Mouse (Mus musculus) G1E (cell line): ENCODE measurements around the gene Ecm1.

Source experiments
- CTCF ChIP-seq: IDR thresholded peaks from 2 replicates; pipeline ENCODE4 v1.5.1; 2012; ENCODE audit warnings: low read depth, low read length, inconsistent platforms, mixed read lengths
- GATA1 ChIP-seq: IDR thresholded peaks from 2 replicates; pipeline ENCODE4 v1.6.1; 2012; ENCODE audit warnings: borderline replicate concordance, low read length, inconsistent platforms, mixed read lengths
- GATA2 ChIP-seq: IDR thresholded peaks from 2 replicates; pipeline ENCODE4 v1.6.1; 2012; ENCODE audit warnings: low read depth, low read length, inconsistent platforms, borderline replicate concordance
- POLR2AphosphoS5 ChIP-seq: IDR thresholded peaks from 2 replicates; pipeline ENCODE4 v1.6.1; 2012; ENCODE audit warnings: low read depth, low read length, inconsistent platforms; ENCODE audit not compliant: insufficient replicate concordance

- no peak for TF ChIP-seq CTCF
- no peak for TF ChIP-seq GATA2
- no peak for TF ChIP-seq GATA1
- no peak for TF ChIP-seq POLR2AphosphoS5
Measured at GRCm38 (mm10) chr3:95718153-95718552, 21.2 kb downstream of the Ecm1 start.
